12 mouse cellular contexts compared by ENCODE assay signal in the genomic region with DNA sequence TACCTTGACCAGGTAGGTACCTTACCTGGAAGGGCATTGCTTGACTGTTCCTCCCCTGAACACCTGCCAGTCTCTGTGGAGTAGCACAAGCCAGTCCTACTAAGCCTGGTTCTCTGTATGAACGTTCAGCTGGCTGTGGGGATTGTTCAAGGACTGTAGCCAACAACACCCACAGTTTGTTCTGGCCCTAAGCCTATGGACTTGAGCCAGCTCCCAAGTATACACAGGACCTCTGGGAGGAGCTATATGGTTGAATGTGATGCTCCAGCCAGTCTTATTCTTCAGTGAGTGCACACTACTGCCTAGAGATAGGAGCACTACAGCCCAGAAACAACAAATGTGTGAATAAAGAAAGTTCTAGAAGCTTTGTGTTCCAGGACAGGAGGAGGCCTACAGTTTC.
DNase-seq lines count a peak whose midpoint lies in the region; ATAC-seq and TF ChIP-seq lines count a peak whose summit lies in the region.
"Had no signal": no experiment of that assay in that cellular context is flagged by ENCODE, and none has a peak within 500 bp of the region (broad histone marks: within the 10 kb centered on the region; RNA-seq: fewer than 3 reads in every experiment).

No protein-coding gene starts in this region.

- H3K4me1 ChIP-seq in midbrain, postnatal 0 days (ENCODE audit: insufficient read depth, low read length) = no peaks in the 10 kb centered on the region
- H3K4me1 ChIP-seq in midbrain, embryonic 13.5 days (replicated peaks) = no peaks in the 10 kb centered on the region
- H3K4me1 ChIP-seq: forebrain, embryonic 15.5 days had no signal

- peak; percentile 27 to 38 for DNase-seq in heart, postnatal 10 days
- no peak for DNase-seq in heart, postnatal 36 days
- peak; percentile 51 for DNase-seq in midbrain, postnatal 0 days (ENCODE audit: low spot score)
- DNase-seq in cerebellum, postnatal 25 days = peak; percentile 65 to 68
- DNase-seq in lung, postnatal 36 days = peak; percentile 10
- no peak for DNase-seq in gastrocnemius, postnatal 10 days
- DNase-seq: kidney, postnatal 14 days had no signal

- no peak overlapping the region for H3K9ac ChIP-seq in midbrain, postnatal 0 days (replicated peaks; ENCODE audit: low read length, poor library complexity, severe bottlenecking)
- H3K9ac ChIP-seq in midbrain, embryonic 13.5 days (replicated peaks) = no peak overlapping the region
- H3K9ac ChIP-seq: forebrain, embryonic 15.5 days had no signal

- WGBS in midbrain, postnatal 0 days = 33% methylated on average over 1 of the region's 1 CpGs
- 69% methylated on average over 1 of the region's 1 CpGs for WGBS in midbrain, embryonic 13.5 days

- no peaks in the 10 kb centered on the region for H3K9me3 ChIP-seq in midbrain, postnatal 0 days (ENCODE audit: low read length)
- H3K9me3 ChIP-seq in midbrain, embryonic 13.5 days = no peaks in the 10 kb centered on the region
- H3K9me3 ChIP-seq: forebrain, embryonic 15.5 days had no signal

- no peaks in the 10 kb centered on the region for H3K27me3 ChIP-seq in midbrain, postnatal 0 days (ENCODE audit: insufficient read depth, low read length)
- H3K27me3 ChIP-seq in midbrain, embryonic 13.5 days = no peaks in the 10 kb centered on the region
- H3K27me3 ChIP-seq: CH12.LX; forebrain, embryonic 15.5 days had no signal

- H3K4me3 ChIP-seq in midbrain, postnatal 0 days (ENCODE audit: low read depth, low read length) = no peak overlapping the region
- H3K4me3 ChIP-seq in midbrain, embryonic 13.5 days (replicated peaks) = no peak overlapping the region
- H3K4me3 ChIP-seq: forebrain, embryonic 15.5 days had no signal

- H3K27ac ChIP-seq in midbrain, postnatal 0 days (ENCODE audit: low read depth, low read length) = no peak overlapping the region
- no peak overlapping the region for H3K27ac ChIP-seq in midbrain, embryonic 13.5 days
- H3K27ac ChIP-seq: forebrain, embryonic 15.5 days had no signal

- no peaks in the 10 kb centered on the region for H3K36me3 ChIP-seq in midbrain, postnatal 0 days (ENCODE audit: insufficient read depth, low read length)
- no peaks in the 10 kb centered on the region for H3K36me3 ChIP-seq in midbrain, embryonic 13.5 days
- H3K36me3 ChIP-seq: forebrain, embryonic 15.5 days had no signal

- H3K4me2 ChIP-seq in midbrain, postnatal 0 days (ENCODE audit: low read depth, low read length, poor library complexity, severe bottlenecking) = no peak overlapping the region
- H3K4me2 ChIP-seq in midbrain, embryonic 13.5 days (replicated peaks) = no peak overlapping the region
- H3K4me2 ChIP-seq: forebrain, embryonic 15.5 days; liver, embryonic 11.5 days had no signal

- no peak for TF ChIP-seq CTCF in midbrain, postnatal 0 days (IDR thresholded peaks at IDR 0.05)

- ATAC-seq in midbrain, postnatal 0 days (ENCODE audit: low FRiP score) = no peak
- no peak for ATAC-seq in midbrain, embryonic 13.5 days
- no peak for ATAC-seq in megakaryocyte progenitor cell, adult 5-6 weeks (replicated peaks; ENCODE audit: poor library complexity)
- ATAC-seq: forebrain, embryonic 15.5 days had no signal

- intact Hi-C loops in heart, postnatal 10 days (cut with DNase I) = no loop called here
- intact Hi-C loops in heart, postnatal 36 days (cut with DNase I) = no loop called here

Comparison
In these comparisons a context has a peak if more than half of its experiments do, and no peak if none do; other contexts are left out.
1. DNase-seq: peak in heart, postnatal 10 days (2 of 2), midbrain, postnatal 0 days (single experiment), cerebellum, postnatal 25 days (2 of 2) and lung, postnatal 36 days (single experiment); none in heart, postnatal 36 days (0 of 2) and gastrocnemius, postnatal 10 days (single experiment).